Mouse (Mus musculus) urinary bladder, postnatal 4 days (tissue): ENCODE data around the gene Ankrd55.

Experiments used
- DNase-seq, 2 experiments: peaks; one replicate each; pipeline ENCODE4 v3.0.0; 2021 to 2022; ENCODE audit warnings: low spot score in 2 of 2

Gene Ankrd55

DNA sequence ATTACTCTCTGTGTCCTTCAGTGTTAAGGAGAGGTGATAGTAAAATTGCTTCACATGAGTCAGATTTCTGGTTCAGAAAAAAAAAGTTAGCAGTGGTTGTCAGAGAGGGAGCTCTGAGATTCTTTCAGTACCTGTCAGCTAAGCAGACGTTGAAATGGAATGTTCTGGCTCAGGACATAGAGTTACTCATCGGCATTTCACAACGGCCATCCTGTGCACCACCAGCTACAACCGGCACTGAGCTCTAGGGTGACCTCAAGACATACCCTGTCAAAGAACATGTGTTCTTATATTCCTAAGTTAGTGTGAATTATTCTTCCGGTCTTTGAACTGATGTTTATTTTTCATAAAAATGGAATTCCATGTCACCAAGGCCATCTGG, 55.4 kb downstream of the Ankrd55 start:
- DNase-seq: no peak

DNA sequence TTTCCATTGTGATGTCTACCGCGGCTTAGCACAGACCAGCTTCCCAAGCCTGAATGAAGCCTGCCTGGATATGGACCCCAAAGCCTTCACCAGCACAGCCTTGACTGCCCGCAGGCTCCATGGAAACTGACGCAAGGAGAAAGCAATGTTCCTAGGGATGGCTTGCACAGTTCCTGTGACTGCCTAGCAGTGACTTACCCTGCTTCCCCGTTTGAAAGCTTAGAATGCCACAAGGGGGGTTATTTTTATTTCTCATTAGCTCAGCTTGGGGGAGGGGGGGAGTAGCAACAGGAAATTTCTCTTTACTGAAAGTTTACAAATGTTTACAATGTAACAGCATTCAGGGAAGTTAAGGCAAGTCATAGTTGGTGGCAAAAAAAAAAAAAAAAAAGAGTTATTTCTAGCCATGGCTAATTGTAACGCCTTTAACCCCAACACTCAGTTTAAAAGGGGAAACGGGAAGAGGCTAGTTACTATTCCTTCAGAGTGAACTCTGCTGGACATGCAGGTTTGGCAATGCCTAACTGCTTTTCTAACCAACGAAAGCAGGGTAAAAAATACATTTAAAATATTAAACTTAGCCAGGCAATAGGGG, 56.1 kb downstream of the Ankrd55 start:
- DNase-seq: no peak

DNA sequence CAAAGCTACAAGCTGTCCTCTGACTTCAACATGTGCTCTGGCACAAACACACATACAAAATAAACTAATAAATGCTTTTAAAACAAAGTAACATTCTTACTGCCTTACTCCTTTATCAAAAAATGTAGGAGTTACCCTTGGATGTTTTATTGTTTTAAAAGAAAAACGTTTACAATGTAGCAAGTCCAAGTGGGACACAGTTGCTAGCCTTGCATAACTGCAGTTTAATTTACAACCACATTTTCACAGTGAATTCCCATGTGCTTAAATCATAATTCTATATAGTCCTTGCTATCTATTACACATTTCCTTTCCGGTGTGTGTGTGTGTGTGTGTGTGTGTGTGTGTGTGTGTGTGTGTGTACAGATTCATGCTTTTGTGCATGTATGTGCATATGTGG, 57.3 kb downstream of the Ankrd55 start:
- DNase-seq: no peak

DNA sequence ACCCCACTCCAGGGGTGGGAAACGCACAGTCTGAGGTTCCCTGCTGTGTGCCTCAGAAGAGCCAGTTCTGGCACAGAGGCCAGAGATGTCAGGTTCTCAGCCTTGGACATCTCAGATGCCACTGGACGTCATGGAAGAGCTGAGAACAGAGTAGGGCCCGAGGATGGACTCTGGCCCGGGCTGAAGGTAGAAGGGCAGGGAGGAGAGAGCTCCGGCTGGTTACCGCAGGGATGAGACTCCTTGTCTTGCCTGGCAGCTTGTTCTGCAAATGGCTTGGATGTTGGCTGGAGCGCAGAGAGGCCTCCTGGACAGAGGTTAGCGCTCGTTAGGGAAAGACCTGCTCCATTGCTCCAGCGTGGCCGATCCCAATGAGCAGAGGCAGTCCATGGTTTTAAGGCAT, 57.8 kb downstream of the Ankrd55 start:
- no peak for DNase-seq

DNA sequence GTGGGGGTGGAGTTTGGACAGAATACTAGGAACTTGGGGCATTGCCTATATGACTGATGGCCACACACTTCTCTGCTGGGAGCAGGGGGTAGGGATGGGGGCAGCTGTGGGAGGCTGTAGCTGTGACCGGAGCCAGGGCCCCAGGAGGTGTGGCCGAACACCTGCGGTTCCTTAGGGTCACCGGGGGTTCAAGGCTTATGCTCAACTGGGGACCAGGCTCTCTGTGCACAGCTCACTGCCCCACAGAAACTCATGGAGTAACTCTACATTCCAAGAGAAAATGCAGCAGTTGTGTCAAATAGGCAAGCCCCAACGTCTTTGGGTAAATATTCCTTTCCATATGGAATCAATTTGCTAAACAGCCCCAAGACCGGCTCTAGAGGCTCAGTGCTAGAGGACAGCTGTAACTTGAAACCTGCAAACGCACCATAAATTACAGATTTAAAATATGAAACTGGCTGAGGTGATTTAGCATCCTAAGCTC, 58.5 kb downstream of the Ankrd55 start:
- no peak for DNase-seq

DNA sequence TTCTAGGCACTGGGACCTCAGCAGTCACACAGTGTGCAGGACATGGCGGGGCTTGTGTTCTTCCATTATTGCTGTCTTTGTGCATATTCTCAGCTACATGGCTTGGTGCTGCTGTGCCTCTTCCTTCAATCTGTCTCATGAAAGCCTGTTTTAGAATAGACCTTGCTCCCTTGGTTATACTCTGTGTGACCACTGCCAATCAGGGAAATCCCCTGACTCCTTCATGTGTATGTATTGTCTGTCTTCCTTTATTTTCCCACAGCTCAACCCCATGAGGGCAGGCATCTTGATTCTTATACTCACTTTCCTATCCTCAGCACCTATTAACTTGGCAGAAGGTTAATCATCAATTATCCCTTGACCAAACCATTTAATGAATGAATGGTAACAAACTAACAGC, 60.0 kb downstream of the Ankrd55 start:
- DNase-seq: no peak

DNA sequence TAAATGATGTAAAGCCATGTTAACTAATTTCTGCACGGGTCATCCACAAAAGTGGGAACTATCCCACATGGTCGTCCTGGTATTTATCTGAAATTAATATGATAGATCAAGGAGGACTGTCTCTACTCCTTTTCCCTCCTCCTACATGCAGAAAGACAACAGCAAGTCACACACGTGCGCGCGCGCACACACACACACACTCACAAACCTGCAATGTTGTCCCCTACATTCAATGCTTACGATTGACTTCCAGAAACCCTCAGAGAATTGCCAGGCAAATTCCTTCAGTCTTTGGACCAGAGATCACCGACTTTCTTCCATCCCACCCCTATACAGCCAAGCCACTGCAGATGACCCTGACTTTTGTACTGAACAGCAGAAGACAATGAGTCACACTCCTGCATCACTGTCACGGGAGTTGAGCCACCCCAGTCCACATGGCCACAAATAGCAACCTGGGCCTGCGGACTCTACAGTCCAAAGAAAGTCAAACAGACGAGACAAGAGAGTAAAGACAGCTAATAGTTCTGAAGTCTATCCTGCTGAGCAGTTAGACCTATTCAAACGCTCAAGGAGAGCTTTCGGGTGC, 60.7 kb downstream of the Ankrd55 start:
- DNase-seq: no peak

DNA sequence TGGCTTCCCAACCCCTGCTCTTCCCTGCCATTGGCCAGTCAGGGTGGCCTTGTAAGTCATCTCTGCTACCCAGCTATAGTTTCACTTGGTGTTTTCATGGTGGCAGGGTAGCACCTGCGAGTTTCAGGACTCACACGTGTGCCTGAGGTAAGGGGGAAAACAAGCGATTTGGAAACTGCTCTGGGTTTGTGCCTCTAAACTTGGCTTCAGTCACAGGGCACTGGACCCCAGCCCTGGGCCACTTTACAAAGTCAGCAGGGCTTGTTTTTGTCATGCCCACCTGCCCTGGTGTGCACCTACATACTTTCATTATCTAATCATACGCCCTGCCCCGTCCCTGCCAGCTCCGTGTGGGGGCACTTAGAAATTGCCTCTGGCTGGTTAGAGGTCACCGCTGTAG, 61.2 kb downstream of the Ankrd55 start:
- DNase-seq: no peak

DNA sequence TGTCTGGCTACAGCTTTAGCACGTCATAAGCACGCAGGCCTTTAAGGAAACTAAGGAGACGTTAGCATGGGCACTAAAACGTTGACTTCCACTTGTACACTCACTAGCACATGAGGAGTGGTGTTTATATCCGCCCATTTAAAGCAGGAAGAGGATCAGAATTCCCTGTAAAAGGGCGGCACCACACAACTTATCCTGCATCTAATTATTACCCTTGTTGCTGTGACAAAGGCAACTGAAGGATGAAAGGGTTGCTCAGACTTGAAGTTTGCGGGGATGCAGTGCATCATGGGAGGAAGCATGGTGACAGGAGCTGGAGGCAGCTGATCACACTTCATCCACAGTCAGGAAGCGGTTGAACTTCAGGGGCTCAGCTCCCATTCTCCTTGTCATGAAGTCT, 63.7 kb downstream of the Ankrd55 start:
- no peak for DNase-seq

DNA sequence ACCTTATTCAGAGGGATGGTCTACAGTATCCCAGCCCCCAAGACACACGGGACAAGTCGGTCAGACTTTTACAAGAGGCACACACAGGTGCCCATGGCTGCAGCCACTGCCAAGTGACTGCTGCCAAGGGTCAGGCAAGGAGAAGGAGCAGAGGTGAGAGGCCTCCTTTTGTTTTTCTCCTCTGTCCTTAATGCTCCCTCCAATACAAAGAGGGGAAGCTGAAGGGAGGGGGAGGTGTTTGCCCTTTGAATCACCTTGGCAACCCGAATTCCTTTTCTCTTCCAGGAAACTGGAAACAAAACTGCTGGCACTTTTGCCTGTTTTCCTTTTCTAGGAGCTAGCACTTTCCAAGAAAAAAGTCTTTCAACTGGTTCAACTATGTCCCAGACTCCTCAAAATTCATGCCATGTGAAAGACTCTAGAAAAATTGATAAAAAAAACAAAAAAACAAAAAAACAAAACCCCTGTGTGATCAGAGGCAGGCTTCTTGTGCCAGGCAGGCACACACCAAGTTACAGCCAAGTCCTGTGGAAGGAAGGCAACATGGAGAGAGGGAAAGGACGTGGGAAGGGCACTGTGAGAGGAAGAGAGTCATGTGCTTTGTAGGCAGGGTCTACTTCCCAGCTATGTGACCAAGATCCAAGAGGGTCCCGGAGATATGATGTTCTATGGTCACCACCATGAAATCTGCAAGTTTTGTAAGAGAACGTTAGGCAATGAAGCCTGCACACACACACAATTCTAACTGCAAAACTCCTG, 66.0 kb downstream of the Ankrd55 start:
- no peak for DNase-seq

DNA sequence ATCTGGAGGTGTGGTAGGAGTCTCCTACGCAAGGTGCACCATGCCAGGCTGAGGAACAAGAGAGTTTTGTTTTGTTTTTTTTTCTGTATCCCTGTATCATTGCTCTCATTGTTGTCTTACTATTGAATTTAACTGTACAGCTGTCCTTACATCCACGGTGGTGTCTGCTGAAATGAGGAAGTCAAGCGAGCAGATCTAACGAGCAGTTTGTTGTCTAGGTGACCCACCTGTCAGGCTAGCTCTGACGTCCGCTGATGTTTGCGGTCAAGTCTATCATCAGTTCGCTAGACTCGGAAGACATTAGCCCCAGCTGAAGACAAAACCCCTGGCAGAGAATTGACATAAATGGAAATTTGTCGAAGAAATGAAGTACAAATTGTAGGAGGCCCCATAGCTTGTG, 66.7 kb downstream of the Ankrd55 start:
- no peak for DNase-seq

DNA sequence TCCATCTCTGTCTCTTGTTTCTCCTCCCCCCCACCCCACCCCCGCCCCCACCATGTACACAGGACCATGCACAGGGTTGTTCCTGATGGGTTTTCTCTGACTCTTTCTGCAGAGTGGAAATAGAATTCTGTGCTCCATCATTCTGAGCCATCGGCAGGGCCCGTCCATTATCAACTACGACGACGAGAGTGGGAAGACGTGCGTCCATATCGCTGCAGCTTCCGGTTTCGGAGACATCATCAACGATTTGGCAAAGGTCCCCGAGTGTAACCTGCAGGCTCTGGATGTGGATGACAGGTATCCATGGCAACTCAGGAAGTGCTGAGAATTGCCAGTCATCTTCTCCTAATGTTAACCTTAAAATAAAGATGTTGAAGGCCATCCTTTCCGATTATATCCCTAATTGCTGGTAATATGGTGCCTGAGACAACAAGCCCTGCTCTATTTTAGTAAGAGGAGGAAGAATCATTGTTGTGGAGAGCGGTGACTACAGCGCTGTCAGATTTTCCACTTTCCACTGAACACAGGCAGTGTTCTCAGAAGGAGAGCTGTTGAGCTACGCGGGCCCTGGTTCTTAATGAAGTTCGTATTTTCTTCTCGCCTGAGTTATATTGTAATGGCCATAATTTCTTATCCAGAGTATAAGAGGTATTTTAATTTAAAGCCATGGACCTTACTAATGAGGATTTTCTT, 67.7 kb downstream of the Ankrd55 start:
- DNase-seq: no peak

DNA sequence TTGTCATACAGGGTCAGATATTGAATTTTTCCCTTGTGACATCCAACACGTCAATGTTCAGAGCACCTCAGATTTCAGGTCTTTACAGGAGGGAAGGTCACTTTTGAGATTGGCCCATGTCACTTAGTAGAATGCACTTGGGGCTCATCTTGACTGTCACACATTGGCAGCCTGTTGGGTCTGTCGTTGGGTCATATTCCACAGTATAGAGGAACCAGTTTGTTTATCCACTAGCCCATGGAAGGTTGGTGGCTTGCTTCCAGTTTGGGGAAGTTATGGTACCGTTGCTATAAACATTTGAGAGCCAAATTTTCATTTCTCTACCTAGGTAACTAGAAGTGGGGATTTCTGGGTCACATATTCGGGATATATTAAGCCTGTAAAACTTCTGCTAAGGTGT, 73.3 kb downstream of the Ankrd55 start:
- DNase-seq: no peak

DNA sequence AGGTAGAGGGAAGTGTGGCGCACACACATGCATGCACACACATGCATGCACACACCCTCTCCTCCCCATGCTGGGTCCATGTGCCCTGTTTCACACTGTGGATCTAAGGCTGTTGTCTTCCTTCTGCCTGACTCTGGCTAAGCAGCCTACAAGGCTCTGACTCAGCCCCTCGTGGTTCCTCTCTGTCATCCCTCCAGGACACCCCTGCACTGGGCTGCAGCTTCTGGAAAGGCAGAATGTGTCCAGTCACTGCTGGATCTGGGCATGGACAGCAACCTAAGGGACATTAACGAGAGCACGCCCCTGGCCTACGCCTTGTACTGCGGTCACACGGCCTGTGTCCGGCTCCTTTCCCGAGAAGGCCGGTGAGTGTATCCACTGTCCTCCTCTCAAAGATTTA, 75.0 kb downstream of the Ankrd55 start:
- DNase-seq: no peak

DNA sequence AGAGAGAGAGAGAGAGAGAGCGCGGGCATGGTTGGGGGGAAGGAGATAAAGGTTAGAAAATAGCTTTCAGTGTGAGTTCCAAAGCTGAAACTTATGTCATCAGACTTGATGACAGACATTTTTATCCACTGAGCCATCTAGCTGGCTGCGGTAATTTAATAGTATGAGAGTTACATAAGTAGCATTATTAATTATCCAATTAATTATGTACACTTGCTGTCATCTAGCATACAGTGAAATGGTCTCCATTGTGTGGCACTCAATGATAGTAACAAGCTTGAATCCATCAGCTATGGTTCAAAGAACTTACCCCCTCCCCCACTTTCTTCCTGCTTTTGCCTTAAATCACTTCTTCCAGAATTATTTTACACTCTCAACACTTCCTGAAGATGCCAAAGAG, 75.5 kb downstream of the Ankrd55 start:
- DNase-seq: no peak

DNA sequence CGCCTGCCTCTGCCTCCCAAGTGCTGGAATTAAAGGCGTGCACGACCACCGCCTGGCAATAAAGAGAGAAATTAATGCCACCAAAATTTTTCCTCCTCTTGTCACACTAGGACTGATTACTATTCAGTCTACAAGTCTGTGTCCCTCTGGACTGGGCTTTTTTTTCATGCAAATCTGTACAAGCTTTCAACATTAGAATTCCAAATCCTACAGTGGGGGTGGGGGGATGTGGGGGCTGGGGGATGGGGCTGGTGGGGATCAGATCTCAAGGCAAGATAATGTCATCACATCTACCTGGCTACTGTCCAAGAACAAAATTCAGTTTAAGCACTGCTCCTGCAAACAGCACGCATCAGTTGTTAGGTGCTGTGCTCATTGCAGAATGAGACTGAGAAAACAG, 76.4 kb downstream of the Ankrd55 start:
- no peak for DNase-seq

DNA sequence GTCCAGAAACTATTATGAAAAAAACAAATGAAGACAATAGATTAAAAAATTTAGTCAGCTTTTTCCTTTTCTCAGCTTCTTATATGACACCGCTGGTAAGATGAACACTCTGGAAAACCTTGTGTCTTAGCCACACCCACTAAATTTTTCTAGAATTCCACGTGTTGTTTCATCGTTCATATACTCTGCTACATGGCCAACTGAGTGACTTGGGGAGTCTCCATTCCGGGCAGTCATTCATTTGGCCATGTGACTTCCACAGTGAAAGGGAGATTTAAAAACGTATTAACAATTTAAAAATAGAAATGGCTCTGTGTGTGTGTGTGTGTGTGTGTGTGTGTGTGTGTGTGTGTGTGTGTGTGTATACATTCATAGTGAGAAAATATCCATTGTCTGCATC, 77.1 kb downstream of the Ankrd55 start:
- DNase-seq: no peak

DNA sequence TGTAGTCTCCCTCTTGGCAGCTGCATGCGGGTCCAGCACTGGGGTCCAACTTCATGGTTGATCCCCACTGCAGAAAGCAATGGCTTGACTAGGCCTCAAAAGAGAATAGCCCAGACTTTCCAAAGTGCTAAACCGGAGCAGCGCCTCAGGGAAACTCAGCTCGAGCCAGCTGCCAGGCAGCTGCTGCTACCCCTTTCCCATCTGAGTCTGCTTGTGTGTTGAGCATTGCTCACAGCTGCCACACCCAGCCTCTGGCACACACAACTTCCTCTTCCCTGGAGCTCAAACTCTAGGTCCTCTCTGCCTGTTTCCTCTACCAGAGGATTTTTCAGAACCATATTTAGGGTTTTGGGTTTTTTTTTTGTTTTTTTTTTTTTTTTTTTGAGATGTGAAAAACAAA, 77.5 kb downstream of the Ankrd55 start:
- DNase-seq: no peak

DNA sequence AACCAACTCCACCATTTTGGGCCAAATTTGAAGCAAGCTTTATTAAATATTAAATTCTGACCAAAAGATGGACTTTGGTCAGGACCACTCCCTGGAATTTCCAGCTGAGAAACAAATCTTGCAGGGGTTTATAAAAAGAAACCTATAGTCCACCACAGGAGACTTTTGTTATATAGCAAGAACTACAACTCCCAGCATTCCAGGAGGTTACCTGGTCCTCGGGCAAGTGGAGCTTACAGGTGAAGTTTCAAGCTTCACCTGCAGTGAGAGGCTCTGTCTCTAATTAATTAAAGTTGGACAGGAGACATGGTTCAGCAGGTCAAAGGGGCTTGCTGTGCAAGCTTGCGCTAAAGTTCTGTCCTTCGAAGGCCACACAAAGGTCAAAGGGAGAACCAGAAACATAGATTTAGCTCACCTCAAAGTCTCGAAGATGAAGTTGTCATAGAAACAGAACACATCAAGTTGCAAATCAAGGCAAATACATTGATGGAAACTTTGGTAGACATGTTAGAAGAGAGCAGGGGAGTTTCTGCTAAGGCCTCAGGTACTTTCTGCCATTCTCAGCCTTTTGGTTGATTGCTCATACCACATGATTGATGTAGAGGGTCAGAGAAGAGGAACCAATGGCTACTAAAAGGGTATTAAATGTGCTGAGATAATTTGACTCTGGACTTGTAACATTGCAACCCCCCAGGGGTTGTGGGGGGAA, 78.2 kb downstream of the Ankrd55 start:
- no peak for DNase-seq

DNA sequence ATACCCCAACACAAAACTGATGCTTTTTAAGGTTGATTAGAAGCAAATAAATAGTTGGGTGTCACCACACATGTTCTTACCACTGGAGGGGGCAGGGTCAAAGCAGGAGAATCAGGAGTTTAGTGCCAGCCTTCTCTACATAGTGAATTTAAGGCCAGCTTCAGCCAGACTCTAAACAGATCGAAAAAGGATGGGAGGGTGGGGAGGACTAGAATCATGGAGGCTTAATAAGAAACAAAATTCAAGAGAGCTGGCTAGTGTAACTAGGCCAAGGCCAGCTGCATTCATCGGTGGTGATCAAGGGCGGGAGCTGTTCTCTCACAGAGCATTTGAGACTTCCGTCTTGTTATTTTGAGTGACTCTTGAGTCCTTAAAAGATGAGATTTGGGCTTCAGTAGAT, 83.5 kb downstream of the Ankrd55 start:
- DNase-seq: no peak

DNA sequence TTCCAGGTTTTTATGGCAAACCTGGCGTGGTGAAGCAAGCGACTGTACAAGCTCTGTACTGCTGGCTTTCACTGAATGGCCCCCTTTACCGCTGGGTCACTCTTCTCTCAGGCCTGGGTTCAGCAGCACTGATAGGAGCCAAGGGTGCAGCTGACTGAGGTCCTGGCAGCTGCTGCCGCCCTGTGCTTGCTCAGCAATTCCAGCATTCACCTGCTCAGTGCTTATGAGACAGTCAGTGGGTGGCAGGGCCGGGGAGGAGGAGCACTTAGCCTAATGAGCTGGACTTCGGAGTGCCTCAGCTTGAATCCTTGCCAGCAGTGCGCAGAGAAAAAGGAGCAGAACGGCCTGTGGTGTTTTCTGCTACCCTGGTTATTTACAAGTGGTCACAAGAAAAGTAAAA, 87.5 kb downstream of the Ankrd55 start:
- no peak for DNase-seq

DNA sequence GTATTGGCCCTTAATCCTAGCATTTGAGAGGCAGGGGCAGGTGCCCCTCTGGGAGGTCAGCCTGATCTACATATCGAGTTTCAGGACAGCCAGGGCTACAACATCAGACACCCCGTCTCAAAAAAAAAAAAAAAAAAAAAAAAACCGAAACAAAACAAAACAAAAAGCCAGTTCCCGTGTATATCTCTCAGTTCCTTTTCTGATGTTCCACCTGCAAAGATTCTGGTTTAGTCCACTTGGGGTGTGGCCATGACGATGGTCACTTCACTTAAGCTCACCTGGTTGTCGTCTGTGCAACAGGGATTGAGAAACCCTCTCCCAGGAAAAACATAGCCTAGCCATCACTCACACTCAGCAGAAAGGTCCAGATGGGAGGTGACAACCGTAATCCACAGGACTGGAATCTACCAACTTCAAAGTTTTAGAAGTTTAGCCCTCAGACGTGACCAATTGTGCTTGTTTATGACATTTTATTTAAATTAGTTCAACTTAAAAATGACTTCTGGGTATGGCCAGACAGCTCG, 90.6 kb downstream of the Ankrd55 start:
- DNase-seq: no peak
